Mouse (Mus musculus) E14TG2a.4 (cell line): ENCODE data around the gene Pold1.

Source experiments
- H3K27me3 ChIP-seq: 2 replicates; pipeline ENCODE4 v1.6.1; 2014; ENCODE audit warnings: low read length, control low read depth; ENCODE audit not compliant: insufficient read depth
- H3K36me3 ChIP-seq: 2 replicates; pipeline ENCODE4 v1.6.1; 2014; ENCODE audit warnings: low read length, control low read depth; ENCODE audit not compliant: insufficient read depth
- H3K4me1 ChIP-seq: replicated peaks from 2 replicates; pipeline ENCODE4 v1.6.1; 2014; ENCODE audit warnings: low read depth, low read length, control low read depth
- H3K4me3 ChIP-seq: replicated peaks from 2 replicates; pipeline ENCODE4 v1.5.1; 2014; ENCODE audit warnings: mild to moderate bottlenecking, low read length
- H3K9me3 ChIP-seq: 2 replicates; pipeline ENCODE4 v1.6.1; 2014; ENCODE audit warnings: low read length, control low read depth
- CTCF ChIP-seq: conservative IDR thresholded peaks from 2 replicates; pipeline ENCODE4 v1.5.1; 2014; ENCODE audit warnings: low read length
- NANOG ChIP-seq: IDR thresholded peaks from 2 replicates; pipeline ENCODE4 v1.6.1; 2014; ENCODE audit warnings: borderline replicate concordance, low read length, mixed read lengths
- POU5F1 ChIP-seq: IDR thresholded peaks from 2 replicates; pipeline ENCODE4 v1.6.1; 2014; ENCODE audit warnings: low read length, borderline replicate concordance

Gene Pold1

DNA sequence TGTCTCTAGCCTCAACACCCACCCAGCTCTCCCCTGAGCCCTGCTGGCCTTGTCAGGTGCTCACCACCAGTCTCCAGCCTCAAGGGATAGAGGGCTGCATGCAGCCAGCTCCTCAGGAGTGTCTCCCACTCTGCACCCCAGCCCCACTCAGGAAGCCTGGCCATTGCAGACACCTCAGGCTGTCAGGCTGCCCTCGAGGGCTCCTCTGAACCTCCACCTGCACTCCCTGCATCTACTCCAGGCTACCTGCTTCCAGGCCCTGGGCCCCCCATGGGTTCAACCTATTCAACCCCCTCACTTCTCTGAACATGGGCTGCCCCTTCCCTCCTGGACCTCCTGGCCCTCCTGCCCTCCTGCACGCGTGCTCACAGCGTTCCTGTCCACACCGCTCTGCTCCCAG, 57.3 kb downstream of the Pold1 start:
- Histone ChIP-seq H3K4me1 (peaks cover 59% of the 10 kb centered on the region), H3K4me3 (no peak overlapping the region), H3K36me3 (peaks cover 75% of the 10 kb centered on the region), H3K27me3 (no peaks in the 10 kb centered on the region), H3K9me3 (no peaks in the 10 kb centered on the region)
- TF ChIP-seq CTCF (no peak), POU5F1 (no peak), NANOG (no peak)

DNA sequence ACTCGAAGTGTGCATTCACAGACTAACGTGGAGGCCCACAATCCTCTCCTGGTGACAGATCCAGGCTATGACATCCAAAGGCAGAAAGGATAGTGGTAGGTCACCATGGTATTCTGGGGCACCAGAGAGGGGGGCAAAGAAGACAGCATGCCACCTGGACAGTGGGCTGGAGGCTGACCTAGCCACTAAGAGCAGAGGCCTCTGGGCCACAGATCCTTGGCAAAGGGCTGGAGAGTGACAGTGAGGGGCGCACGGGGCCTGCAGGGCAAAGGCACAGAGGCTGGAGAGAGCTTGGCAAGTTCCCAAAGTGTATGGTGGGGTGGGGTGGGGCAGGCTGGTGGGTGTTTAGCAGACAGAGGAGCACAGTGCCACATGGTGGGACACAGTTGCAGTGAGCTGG, 58.4 kb downstream of the Pold1 start:
- Histone ChIP-seq H3K36me3 (peaks cover 77% of the 10 kb centered on the region), H3K4me1 (peaks cover 64% of the 10 kb centered on the region), H3K9me3 (no peaks in the 10 kb centered on the region), H3K4me3 (no peak overlapping the region), H3K27me3 (no peaks in the 10 kb centered on the region)
- TF ChIP-seq POU5F1 (no peak), NANOG (no peak), CTCF (no peak)

DNA sequence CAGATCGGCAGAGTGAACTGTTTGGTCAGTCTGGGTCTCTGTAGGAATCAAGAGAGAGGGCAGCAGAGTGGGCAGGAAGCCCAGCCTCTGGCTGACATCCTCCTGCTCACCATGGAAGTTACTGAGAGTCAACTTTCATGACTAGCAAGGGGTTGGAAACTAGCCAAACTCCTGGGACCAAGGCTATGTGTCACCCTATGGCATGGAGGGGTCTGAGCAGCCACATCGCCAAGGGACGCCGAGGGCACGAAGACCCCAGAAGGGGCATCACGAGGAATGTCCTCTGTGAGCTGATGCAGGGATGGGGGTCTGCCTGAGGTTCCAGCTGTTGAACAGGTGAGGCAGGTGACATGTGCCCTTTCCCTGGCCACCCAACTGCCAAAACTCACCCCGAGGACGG, 60.1 kb downstream of the Pold1 start:
- no peaks in the 10 kb centered on the region for H3K27me3 ChIP-seq

DNA sequence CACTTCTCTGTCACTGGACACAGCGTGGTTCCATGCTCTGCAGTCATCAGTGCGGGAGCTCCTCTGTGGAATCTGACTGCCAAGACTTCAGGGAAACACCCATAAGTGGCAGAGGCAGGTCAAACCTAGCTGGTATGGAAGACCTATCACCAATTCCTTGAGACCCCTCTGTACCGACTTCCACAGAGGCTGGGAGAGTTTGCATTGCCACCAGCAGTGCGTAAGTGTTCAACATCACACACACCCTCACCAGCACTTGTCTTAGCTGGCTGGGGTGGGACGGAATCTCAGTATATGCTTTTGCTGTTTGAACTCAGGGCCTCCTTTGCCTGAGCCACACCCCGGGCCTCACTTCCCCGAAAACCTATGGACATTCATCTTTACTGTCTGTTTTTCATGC, 60.7 kb downstream of the Pold1 start:
- TF ChIP-seq POU5F1 (no peak), NANOG (no peak), CTCF (no peak)
- no peaks in the 10 kb centered on the region for H3K9me3 ChIP-seq

More for the DNA sequence above, 60.1 kb downstream of the Pold1 start:
- no peak overlapping the region for H3K4me3 ChIP-seq
- H3K4me1 ChIP-seq: peaks cover 60% of the 10 kb centered on the region
- peaks cover 64% of the 10 kb centered on the region for H3K36me3 ChIP-seq
- TF ChIP-seq CTCF: no peak
- no peak for TF ChIP-seq POU5F1
- no peak for TF ChIP-seq NANOG
- H3K9me3 ChIP-seq: no peaks in the 10 kb centered on the region

DNA sequence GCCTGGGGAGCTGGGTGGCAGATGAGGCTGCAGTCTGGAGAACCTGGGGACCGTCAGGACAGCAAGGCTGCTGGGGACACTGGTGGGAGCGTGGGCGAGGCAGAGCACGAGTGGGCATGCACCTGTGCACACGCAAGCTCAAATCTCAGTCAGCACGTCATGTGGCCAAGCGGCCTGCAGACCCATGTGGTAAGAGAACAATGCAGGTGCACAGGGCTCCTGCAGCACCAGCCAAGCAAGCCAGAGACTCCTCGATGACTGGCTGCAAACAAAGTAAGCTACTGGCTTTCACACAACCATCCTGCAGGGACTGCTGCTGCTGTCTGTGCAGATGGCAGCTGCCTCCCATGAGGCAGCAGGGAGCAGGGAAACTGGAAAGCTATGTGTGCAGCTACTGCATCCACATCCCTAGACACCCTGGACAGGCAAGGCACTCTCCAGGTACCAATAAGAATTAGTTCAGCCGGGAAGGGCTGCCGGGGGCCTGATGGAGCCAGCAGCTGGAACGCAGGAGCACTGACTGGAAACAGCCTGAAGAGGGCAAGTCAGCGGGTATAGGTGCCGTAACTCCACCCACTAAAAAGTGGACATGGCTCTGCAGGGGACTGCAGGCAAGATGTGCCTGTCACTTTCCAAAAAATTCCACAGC, 61.6 kb downstream of the Pold1 start:
- H3K4me3 ChIP-seq: no peak overlapping the region
- H3K9me3 ChIP-seq: no peaks in the 10 kb centered on the region
- H3K4me1 ChIP-seq: peaks cover 46% of the 10 kb centered on the region
- TF ChIP-seq CTCF (no peak), POU5F1 (no peak), NANOG (no peak)
- H3K27me3 ChIP-seq: peaks cover 12% of the 10 kb centered on the region
- peaks cover 49% of the 10 kb centered on the region for H3K36me3 ChIP-seq

More for the DNA sequence above, 60.7 kb downstream of the Pold1 start:
- Histone ChIP-seq H3K4me1 (peaks cover 54% of the 10 kb centered on the region), H3K27me3 (peaks cover 4% of the 10 kb centered on the region; the same call in 1 of the 2 replicates), H3K36me3 (peaks cover 58% of the 10 kb centered on the region), H3K4me3 (no peak overlapping the region)

DNA sequence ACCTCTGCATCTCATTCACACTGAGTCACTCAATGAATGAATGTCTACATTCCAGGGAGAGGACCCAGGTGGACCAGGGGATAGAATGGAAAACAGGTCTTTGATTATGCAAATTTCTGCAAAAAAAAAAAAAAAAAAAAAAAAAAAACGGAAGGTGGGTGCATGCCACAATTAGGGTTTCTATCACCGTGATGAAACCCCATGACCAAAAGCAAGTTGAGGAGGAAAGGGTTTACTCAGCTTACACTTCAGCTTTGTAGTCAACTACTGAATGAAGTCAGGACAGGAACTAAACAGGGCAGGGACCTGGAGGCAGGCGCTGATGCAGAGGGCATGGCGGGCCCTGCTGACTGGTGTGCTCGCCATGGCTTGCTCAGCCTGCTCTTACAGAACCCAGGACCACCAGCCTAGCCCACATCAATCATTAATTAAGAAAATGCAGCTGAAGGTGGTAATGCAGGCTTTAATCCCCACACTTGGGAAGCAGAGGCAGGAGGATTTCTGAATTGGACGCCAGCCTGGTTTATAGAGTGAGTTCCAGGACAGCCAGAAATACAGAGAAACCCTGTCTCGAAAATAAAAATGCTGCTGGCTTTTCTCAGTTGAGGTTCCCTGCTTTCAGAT, 63.0 kb downstream of the Pold1 start:
- peaks cover 38% of the 10 kb centered on the region for H3K4me1 ChIP-seq
- no peak for TF ChIP-seq NANOG

DNA sequence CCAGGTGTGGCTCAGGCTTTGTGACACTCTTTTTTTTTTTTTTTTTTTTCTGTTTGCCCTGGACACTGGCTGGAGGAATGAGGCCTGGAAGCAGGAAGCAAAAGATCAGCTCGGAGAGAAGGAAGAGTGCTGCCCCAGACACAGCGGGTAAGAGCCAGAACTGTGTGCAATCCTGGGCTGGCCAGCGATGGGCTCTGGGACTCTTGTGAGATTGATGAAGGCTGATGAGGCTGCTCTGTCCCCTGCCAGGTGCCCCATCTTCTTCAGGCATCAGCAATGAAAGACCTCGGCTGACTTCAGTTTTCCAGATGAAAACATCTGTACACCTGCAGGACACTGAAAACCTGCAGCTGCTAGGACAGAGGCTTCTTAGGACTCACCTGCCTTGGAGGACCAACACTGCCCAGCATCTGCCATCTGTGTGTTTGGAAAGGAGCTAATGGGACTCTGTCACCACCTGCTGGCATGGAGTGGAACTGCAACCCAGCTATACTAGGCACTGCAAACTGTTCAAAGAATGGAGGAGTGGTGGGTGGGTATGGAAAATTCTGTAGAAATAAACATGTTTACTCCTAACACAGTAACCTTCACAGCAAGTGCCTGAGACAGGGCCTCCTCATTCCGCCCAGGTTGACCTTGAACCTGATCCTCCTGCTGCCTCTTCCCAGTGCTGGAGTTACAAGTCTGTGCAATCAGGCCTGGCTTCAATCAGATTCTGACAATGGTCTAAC, 63.6 kb downstream of the Pold1 start:
- peak; percentile 100 for TF ChIP-seq CTCF
- TF ChIP-seq NANOG: peak; percentile 70; the same call in 1 of the 2 replicates
- TF ChIP-seq POU5F1: no peak
- Histone ChIP-seq H3K4me3 (no peak overlapping the region), H3K36me3 (peaks cover 29% of the 10 kb centered on the region), H3K27me3 (peaks cover 31% of the 10 kb centered on the region), H3K4me1 (peaks cover 38% of the 10 kb centered on the region), H3K9me3 (no peaks in the 10 kb centered on the region)

More for the DNA sequence above, 63.0 kb downstream of the Pold1 start:
- peaks cover 36% of the 10 kb centered on the region for H3K36me3 ChIP-seq
- H3K27me3 ChIP-seq: peaks cover 24% of the 10 kb centered on the region
- no peaks in the 10 kb centered on the region for H3K9me3 ChIP-seq
- no peak overlapping the region for H3K4me3 ChIP-seq

DNA sequence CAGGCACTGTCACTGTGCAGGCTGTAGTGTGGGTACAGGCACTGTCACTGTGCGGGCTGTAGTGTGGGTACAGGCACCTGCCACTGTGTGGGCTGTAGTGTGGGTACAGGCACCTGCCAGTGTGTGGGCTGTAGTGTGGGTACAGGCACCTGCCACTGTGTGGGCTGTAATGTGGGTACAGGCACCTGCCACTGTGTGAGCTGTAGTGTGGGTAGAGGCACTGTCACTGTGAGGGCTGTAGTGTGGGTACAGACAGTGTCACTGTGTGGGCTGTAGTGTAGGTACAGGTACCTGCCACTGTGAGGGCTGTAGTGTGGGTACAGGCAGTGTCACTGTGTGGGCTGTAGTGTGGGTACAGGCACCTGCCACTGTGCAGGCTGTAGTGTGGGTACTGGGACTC, 64.5 kb downstream of the Pold1 start:
- TF ChIP-seq NANOG (no peak), CTCF (no peak), POU5F1 (no peak)
- no peak overlapping the region for H3K4me3 ChIP-seq
- H3K9me3 ChIP-seq: no peaks in the 10 kb centered on the region
- H3K36me3 ChIP-seq: peaks cover 20% of the 10 kb centered on the region
- peaks cover 38% of the 10 kb centered on the region for H3K4me1 ChIP-seq
- peaks cover 39% of the 10 kb centered on the region for H3K27me3 ChIP-seq
